ENCODE assay signal across 15 mouse cellular contexts in the genomic region with DNA sequence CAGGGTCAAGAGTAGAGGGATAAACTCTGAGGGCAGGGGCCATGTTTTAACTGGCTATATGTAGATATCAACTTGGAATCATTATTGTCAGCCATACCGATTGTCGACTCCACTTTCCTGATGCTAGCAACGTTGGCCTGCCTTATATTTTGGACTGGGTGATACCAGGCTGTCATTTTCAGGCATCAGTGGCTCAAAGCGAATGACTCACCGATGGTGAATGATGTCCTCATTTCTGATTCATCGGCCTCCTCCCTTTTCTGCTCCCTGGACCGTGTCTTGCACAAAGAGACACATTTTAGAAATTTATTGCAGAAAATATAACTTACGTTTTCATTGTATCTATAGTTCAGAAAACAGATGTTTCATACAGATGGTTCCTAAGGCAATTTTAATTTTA.
"Had no signal": no experiment of that assay in that cellular context is flagged by ENCODE, and none has a peak within 500 bp of the region (broad histone marks: within the 10 kb centered on the region; RNA-seq: fewer than 3 reads in every experiment).

No protein-coding gene starts in this region.

- H3K27ac ChIP-seq: kidney, embryonic 15.5 days; limb, embryonic 12.5 days; liver, embryonic 13.5 days; lung, embryonic 15.5 days; macrophage; midbrain, embryonic 15.5 days; neural tube, embryonic 12.5 days had no signal

- H3K9me3 ChIP-seq: kidney, embryonic 15.5 days; limb, embryonic 12.5 days; liver, embryonic 13.5 days; lung, embryonic 15.5 days; megakaryocyte, embryonic 14.5 days; midbrain, embryonic 15.5 days; neural tube, embryonic 12.5 days had no signal

- H3K4me3 ChIP-seq: kidney, embryonic 15.5 days; limb, embryonic 12.5 days; liver, embryonic 13.5 days; lung, embryonic 15.5 days; megakaryocyte, embryonic 14.5 days; midbrain, embryonic 15.5 days; neural tube, embryonic 12.5 days had no signal

- H3K4me1 ChIP-seq: kidney, embryonic 15.5 days; limb, embryonic 12.5 days; liver, embryonic 13.5 days; lung, embryonic 15.5 days; neural tube, embryonic 12.5 days had no signal

- H3K9ac ChIP-seq: kidney, embryonic 15.5 days; limb, embryonic 12.5 days; liver, embryonic 13.5 days; liver, postnatal 0 days; lung, embryonic 15.5 days; midbrain, embryonic 15.5 days; neural tube, embryonic 12.5 days had no signal

- H3K36me3 ChIP-seq: kidney, embryonic 15.5 days; limb, embryonic 12.5 days; liver, embryonic 13.5 days; lung, embryonic 15.5 days; midbrain, embryonic 15.5 days; neural tube, embryonic 12.5 days had no signal

- H3K4me2 ChIP-seq: kidney, embryonic 15.5 days; limb, embryonic 12.5 days; liver, embryonic 13.5 days; lung, embryonic 15.5 days; midbrain, embryonic 11.5 days; midbrain, embryonic 15.5 days; neural tube, embryonic 12.5 days had no signal

- H3K27me3 ChIP-seq: kidney, embryonic 15.5 days; limb, embryonic 12.5 days; liver, embryonic 13.5 days; lung, embryonic 15.5 days; megakaryocyte, embryonic 14.5 days; midbrain, embryonic 15.5 days; neural tube, embryonic 12.5 days had no signal

- DNase-seq: kidney, postnatal 25 days; liver; liver, embryonic 13.5 days; liver, postnatal 0 days; lung, postnatal 14 days; thymus, adult 18-20 months; thymus, postnatal 25 days had no signal

- ATAC-seq: liver, postnatal 0 days; midbrain, embryonic 15.5 days had no signal
